Mouse (Mus musculus) heart, postnatal 0 days (tissue): ENCODE data around the gene Megf9. TPM values are rescaled to one million over a fixed set of nuclear protein-coding genes. Genes with fewer than 3 reads are reported as not detected.

Experiments
- ATAC-seq: fragments of 200-750 bp; cut with Nextera tagmentation; 2 replicates; pipeline ENCODE4 v1.8.0; 2017; ENCODE audit warnings: low read depth, moderate number of reproducible peaks, moderate library complexity; ENCODE audit not compliant: insufficient read depth
- DNase-seq: peaks from one replicate; pipeline ENCODE4 v3.0.0-alpha.2; 2016; ENCODE audit warnings: low spot score
- H3K27ac ChIP-seq: fragments of 300-500 bp; sonication (generic); 2 replicates; pipeline ENCODE4 v1.5.1; 2014; ENCODE audit warnings: low read depth, mild to moderate bottlenecking
- H3K27me3 ChIP-seq: fragments of 300-500 bp; sonication (generic); 2 replicates; pipeline ENCODE4 v1.6.1; 2014; ENCODE audit warnings: low read length, mixed read lengths; ENCODE audit not compliant: control insufficient read depth, insufficient read depth
- H3K36me3 ChIP-seq: fragments of 300-500 bp; sonication (generic); replicated peaks from 2 replicates; pipeline ENCODE4 v1.6.1; 2014; ENCODE audit warnings: low read length, mixed read lengths; ENCODE audit not compliant: control insufficient read depth, insufficient read depth
- H3K4me1 ChIP-seq: fragments of 300-500 bp; sonication (generic); 2 replicates; pipeline ENCODE4 v1.6.1; 2014; ENCODE audit warnings: antibody characterized with exemption; ENCODE audit not compliant: control insufficient read depth, insufficient read depth
- H3K4me2 ChIP-seq: fragments of 300-500 bp; sonication (generic); 2 replicates; pipeline ENCODE4 v1.6.1; 2014; ENCODE audit warnings: low read depth, mild to moderate bottlenecking, low read length, moderate library complexity
- H3K4me3 ChIP-seq: fragments of 300-500 bp; sonication (generic); 2 replicates; pipeline ENCODE4 v1.5.1; 2014; ENCODE audit warnings: low read depth, low read length
- H3K9ac ChIP-seq: fragments of 300-500 bp; sonication (generic); replicated peaks from 2 replicates; pipeline ENCODE4 v1.6.1; 2014; ENCODE audit warnings: low read depth, low read length, mixed read lengths
- H3K9me3 ChIP-seq: fragments of 300-500 bp; sonication (generic); replicated peaks from 2 replicates; pipeline ENCODE4 v1.6.1; 2016; ENCODE audit warnings: low read length; ENCODE audit not compliant: control insufficient read depth
- CTCF ChIP-seq: IDR thresholded peaks from 2 replicates; pipeline ENCODE4 v1.5.1; 2016; ENCODE audit warnings: antibody characterized with exemption, control low read depth, low read depth
- EP300 ChIP-seq: IDR thresholded peaks from 2 replicates; pipeline ENCODE4 v1.6.1; 2016; ENCODE audit warnings: antibody characterized with exemption, low read depth
- WGBS: fragments of 180-500 bp; shearing (Covaris S2); extraction: QIAGEN DNeasy Blood & Tissue Kit; methylation state at CpG from one replicate; pipeline ENCODE4 v1.1.7; 2014; 5-methylcytosine and 5-hydroxymethylcytosine counted together
- polyA plus RNA-seq: library from polyadenylated mRNA; unstranded; fragments of >200 nt; fragmentation: Nextera tagmentation; extraction: Ambion mirVana; gene quantifications from 2 replicates; pipeline ENCODE4 v1.2.1, GENCODE M21; 2015
- total RNA-seq: library from RNA; depleted of rRNA; stranded (reverse); fragments of >200 nt; gene quantifications from 2 replicates; pipeline ENCODE4 v1.2.3, GENCODE M21; 2014; ENCODE audit warnings: low replicate concordance; rRNA removed

Gene Megf9
- total and polyA plus RNA-seq, 2 experiments from 2014 or later = 3.3 to 10.8 TPM

- Histone ChIP-seq H3K9ac (no peak overlapping the region), H3K4me3 (no peak overlapping the region), H3K27ac (no peak overlapping the region), H3K9me3 (no peaks in the 10 kb centered on the region), H3K36me3 (0 out of 2 replicates have a peak, but pooled peaks cover 4% of the 10 kb centered on the region), H3K4me1 (no peaks in the 10 kb centered on the region), H3K27me3 (no peaks in the 10 kb centered on the region), H3K4me2 (no peak overlapping the region)
- ATAC-seq (no peak), DNase-seq (no peak)
- TF ChIP-seq CTCF (no peak), EP300 (no peak)
- 81% methylated on average over 5 of the region's 5 CpGs for WGBS
These were observed 148.6 kb downstream of the Megf9 start for GRCm38 (mm10) chr4:70386206-70386605.

GRCm38 (mm10) chr4:70377359-70377758, 157.4 kb downstream of the Megf9 start:
- H3K9ac ChIP-seq = no peak overlapping the region

More at GRCm38 (mm10) chr4:70377359-70377758, 157.4 kb downstream of the Megf9 start:
- Histone ChIP-seq H3K4me1 (no peaks in the 10 kb centered on the region), H3K27ac (no peak overlapping the region), H3K27me3 (no peaks in the 10 kb centered on the region), H3K36me3 (no peaks in the 10 kb centered on the region), H3K4me2 (no peak overlapping the region), H3K9me3 (no peaks in the 10 kb centered on the region), H3K4me3 (no peak overlapping the region)
- TF ChIP-seq EP300 = no peak
- TF ChIP-seq CTCF = no peak
- no peak for ATAC-seq
- 78% methylated on average over 4 of the region's 4 CpGs for WGBS
- DNase-seq = no peak

Other genes with a start within 250 kb of the Megf9 start
- 4.7 and 6.1 TPM in 2 replicates for gene Cdk5rap2, start 124.6 kb downstream of the Megf9 start, total RNA-seq
- 2.8 TPM in 2 replicates for gene Cdk5rap2, start 124.6 kb downstream of the Megf9 start, polyA plus RNA-seq